Mouse (Mus musculus) hematopoietic multipotent progenitor cell, adult 10-12 weeks (in vitro differentiated cells): ENCODE measurements around the gene Nae1. TPM values are rescaled to one million over a fixed set of nuclear protein-coding genes. Genes with fewer than 3 reads are reported as not detected.

Experiments used
- polyA plus RNA-seq: library from polyadenylated mRNA; stranded (reverse); fragments of >175 nt; gene quantifications from 2 replicates; pipeline ENCODE4 v1.2.3, GENCODE M21; 2012; ENCODE audit warnings: low replicate concordance

Gene Nae1
- 2.1 and 12.2 TPM in 2 replicates for polyA plus RNA-seq

DNA sequence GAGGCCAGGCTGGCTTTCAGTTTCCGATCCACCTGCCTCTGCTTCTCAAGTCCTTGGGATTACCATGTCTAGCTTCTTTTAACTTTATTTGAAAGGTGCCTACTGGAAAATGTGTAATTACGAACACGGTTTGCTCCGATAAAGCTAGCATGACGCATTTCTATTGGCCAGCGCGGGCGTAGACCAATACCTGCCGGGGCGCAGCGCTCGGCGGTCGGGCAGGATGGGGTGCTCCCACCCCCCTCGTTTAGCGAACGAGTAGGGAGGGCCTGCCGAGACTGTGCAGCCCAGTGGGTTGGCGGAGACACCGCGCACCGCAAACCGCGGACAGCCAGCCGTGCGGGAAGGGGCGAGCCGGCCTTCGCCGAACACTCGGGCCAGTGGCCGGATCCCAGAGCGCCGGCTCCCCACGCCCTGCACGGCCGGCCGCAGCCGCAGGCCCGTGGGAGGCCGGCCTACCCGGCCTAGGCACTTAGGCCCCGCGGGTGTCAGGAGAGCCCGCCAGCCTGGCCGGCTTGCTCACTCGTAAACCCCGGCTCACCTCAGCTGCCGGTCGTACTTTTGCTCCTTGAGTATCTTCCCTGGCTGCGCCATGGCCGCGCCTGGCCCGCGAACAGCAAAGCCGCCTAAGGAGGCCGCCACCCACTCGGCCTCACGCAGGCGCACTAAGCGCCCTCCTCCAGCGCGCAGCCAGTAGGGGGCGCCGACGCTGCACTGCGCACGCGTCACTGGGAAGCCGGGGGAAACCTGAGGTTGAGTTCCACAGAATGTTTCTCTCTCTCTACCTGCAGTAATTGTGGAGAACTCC, at the start of gene Nae1, which contains the start of gene Car7:
Gene Nae1 (minus strand): TSS at position 667 of the 808 bp plus-strand sequence.
Gene Car7 (plus strand): TSS at position 719 of the 808 bp plus-strand sequence.

DNA sequence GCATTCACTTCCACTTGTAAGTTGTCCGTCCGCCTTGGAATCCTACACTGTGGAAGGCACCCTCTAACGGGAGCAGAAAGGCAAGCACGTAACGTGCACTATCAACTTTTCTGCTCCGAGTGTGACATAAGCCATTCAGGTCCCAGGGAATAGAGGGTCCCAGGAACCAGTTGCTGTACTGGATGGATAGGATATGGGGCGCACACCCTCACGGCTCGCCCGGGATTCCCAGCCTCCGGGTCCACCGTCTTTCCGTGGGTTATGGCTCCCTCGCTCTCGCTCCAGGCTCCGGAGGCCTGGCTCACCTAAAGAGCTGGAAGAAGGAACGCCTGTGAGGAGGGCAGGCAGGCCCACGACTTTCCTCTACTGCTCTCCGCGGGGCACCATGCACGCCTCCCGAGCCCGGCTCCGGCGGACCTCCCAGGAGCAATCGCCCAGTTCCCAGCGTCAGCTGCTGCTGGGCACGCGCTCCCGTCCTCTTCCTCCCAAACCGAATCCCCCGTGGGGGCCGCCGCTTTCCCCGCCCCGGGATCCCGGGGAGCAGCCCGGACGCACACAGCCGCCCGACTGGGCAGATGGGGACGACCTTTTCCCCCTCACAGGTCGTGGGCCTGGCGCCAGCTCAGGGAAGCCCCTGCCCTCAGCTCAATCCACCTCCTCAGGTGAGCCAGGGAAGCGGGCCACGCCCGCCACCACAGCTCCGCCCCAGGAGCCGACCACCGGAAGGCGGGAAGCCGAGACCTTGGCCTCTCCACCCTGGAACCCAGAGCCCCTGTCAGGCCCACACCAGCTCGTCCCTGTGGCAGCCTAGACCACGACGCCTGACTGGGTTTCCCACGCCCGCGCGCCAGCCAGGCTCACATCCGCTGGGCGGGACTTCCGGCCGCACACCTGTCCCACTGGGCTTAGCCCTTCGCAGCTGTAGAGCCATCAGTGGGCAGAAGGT, 25.1 kb downstream of the Nae1 start, which contains the start of gene Terb1:
Gene Terb1 (minus strand): TSS at position 850 of the 946 bp plus-strand sequence.

Other genes with a start within 250 kb of the Nae1 start
- gene Cmtm2a, start 241.5 kb downstream of the Nae1 start, polyA plus RNA-seq: 0.25 TPM in 1 of 2 replicates, not detected in the other
- gene Gm45711, start 224.6 kb downstream of the Nae1 start, polyA plus RNA-seq: not detected in 2 replicates
- gene Cmtm1, start 224.5 kb downstream of the Nae1 start, polyA plus RNA-seq: not detected in 2 replicates
- not detected in 2 replicates for gene Gm11020, start 213.1 kb downstream of the Nae1 start, polyA plus RNA-seq
- gene Cmtm2b, start 212.4 kb downstream of the Nae1 start, polyA plus RNA-seq: not detected in 2 replicates
- gene Cmtm3, start 195.2 kb downstream of the Nae1 start, polyA plus RNA-seq: 59.0 and 140 TPM in 2 replicates
- 3.1 and 4.1 TPM in 2 replicates for gene Cmtm4, start 138.8 kb downstream of the Nae1 start, polyA plus RNA-seq
- 24.9 and 26.6 TPM in 2 replicates for gene Dync1li2, start 91.6 kb downstream of the Nae1 start, polyA plus RNA-seq
- 0.68 and 1.9 TPM in 2 replicates for gene Terb1, start 24.7 kb downstream of the Nae1 start, polyA plus RNA-seq
- 0.42 and 2.3 TPM in 2 replicates for gene Car7, start 52 bp upstream of the Nae1 start, polyA plus RNA-seq
- 2.3 and 2.8 TPM in 2 replicates for gene Pdp2, start 56.8 kb upstream of the Nae1 start, polyA plus RNA-seq
- gene Cdh16, start 89.8 kb upstream of the Nae1 start, polyA plus RNA-seq: 0.12 TPM in 1 of 2 replicates, not detected in the other
- gene Rrad, start 96.7 kb upstream of the Nae1 start, polyA plus RNA-seq: 10.3 and 25.2 TPM in 2 replicates
- 47.5 and 69.7 TPM in 2 replicates for gene Ciao2b, start 107.3 kb upstream of the Nae1 start, polyA plus RNA-seq
- gene Ces2a, start 199.4 kb upstream of the Nae1 start, polyA plus RNA-seq: not detected in 2 replicates